Mouse (Mus musculus) ovary, adult 18-20 months (tissue): ENCODE results near the gene Siae.
A peak's percentile ranks its signal among the peaks of the same experiment; 100 is the strongest.

Experiments
- DNase-seq: peaks from one replicate; pipeline ENCODE4 v3.0.0; 2022; ENCODE audit warnings: low spot score, mixed read lengths

The Siae gene

DNA sequence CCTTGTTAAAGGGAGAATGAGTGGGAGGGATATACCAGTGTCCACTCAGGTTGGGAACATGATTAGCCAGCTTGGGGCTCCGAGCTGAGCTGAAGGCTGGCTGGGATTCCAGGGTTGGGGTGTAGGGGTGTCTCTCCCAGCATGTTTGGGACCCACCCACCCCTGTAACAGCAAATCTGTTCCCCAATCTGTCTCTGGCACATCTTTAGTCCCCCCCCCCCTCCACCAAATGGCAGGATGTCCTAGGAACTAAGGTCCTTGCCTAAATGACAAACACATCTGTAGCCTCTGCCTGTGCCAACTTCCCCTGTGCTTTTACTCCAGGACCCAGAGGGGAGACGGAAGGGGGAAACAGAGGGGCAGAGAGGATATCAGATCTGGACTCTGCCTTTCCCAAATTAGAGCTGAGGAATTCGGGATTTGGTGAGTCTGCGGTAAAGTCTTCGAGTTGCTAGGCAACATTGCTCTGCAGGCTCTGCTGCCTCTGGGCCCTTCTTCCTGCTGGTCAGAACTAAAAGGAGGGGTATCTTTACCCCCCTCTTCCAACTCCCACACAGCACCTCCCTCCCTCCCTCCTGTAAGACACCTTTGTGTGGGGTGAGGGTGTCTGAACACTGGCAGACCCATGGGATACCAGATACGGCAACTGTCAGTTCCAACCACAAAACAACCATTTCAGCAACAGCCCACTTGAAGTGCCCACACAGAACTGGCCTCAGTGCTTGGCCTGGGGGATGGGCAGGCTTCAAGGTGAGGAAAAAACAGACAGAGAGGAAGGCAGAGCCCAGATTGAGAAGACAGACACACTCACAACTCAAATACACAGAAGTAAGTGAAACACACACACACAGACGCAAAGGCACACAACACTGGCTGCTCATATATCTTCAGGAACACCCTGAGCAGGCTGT is at the start of gene Siae:
Gene Siae (plus strand): TSS at position 861 of the 911 bp plus-strand sequence.
- no peak for DNase-seq

DNA sequence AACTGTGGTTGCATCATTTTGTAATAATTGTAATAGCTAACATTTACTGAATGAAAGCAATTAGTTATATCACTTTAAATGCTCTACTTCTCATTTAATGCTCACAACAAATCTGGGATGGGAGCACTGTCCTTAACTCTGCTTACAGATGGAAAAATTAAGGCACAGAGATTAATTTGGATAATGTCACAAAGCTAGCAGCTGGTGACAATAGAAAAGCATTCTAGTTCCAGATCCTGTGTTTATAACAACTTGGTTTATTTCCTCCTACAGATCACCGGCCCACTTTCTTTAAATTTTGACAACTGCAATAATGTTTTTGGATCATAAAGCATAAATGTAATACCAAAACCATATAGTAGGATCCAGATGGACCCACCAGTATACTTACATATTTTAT is 49.5 kb upstream of the Siae start:
- DNase-seq, result no peak

DNA sequence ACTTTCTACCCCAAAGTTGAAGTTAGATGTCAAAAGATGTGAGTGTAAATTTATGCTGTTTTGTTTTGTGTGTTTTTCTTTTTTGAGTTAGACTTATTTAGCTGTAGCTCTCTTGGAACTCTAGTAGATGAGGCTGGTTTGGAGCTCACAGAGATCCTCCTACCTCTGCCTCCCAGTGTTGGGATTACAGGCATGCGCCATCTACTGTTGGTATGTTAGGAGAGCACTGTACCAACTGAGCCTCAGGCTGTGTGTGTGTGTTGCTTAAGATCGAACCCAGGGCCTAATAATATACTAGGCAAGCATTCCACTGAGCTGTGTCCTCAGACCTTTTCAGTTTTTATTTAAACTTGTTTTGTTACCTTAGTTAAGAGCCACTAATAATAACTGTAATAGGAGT is 43.4 kb upstream of the Siae start:
- no peak for DNase-seq

DNA sequence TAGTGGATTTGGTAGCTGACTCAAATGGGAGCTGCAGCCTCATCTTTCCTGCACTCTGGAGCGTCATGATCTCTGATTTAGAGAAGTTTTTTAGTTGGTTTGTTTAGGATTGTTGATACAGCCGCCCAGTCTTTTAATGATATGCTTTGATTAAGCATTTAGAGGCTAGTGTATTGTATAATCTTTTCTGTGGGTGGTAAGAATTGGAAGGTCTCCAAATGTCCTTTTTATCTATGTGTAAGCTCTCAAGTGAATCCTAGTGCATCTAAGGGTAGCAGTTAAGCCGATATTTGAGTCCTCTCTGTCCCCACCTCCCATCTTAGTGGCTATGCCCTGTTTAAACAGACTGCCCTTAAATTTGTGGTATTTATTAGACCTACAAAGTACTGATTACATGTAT is 41.0 kb upstream of the Siae start:
- no peak for DNase-seq

DNA sequence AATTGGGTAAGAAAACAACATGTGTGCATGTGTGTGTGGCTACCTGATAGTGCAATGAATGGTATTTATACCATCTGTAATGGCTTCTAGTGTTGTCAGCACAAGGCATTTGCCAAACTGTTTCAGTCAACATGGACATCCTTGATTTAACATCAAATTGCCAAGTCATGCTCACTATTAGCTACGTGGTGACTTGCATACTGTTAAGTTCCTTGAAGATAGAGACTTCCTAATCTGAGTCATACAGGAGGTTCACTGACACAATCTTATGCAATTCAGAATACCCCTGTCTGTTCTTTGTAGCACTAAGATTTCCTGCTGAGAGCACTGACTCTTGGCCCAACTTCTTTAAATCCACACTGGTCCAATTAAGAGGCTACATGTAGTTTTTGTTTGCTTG is 38.0 kb upstream of the Siae start:
- no peak for DNase-seq

DNA sequence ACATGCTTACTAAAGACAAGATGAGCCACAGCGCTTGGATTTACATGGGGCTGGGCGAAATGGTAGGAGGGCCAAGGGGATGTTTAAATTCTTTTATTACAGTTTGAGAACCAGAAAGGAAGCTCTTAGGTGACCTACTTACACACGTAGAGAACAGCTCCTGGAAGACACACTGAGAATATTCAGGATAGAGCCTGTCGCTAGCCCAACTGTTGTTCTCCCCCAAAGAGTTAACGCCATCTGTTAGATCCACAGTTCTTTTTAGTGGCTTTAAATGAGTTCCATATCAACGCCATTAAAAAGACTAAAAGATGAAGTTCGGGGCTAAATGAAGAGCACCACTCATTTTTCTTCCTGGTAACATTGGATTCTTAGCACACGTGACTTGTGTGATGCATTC is 36.5 kb upstream of the Siae start:
- no peak for DNase-seq

DNA sequence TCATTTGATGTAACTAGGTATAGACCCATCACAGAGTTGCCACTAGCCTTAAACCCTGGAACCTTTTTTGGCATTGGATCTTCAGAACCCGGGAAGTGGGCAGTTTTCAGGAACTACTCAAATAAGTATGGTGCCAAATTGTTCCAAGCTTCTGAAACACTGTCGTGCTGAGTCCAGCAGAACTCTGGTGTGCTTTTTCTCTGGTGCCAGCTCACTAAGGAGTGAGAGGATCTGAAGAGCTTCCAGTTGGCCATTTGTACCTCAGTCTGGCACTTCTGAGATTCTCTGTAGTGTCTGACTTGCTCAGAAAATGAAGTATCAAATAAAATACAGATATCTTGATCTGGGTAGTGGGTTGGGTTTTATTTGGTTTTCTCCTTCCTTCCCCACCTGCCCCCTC is 35.5 kb upstream of the Siae start:
- no peak for DNase-seq

DNA sequence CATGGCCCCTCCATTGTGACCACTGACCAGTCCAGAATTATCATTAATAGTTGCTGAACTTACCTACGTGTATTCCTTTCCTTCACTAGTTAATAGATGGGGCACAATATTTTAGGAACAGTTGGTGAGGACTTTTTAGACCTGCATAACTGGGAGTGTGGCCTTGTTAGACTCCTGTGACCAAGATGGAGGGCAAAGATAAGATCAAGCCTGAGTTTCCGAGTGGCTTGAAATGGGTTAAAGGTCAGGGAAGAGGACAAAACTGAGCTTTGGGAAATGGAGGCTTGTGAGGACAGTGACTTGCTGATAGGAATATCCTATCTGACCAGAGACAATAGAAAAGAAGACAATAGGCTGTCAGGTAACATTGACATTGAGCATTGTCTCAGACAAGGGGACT is 30.0 kb upstream of the Siae start:
- DNase-seq, result no peak

DNA sequence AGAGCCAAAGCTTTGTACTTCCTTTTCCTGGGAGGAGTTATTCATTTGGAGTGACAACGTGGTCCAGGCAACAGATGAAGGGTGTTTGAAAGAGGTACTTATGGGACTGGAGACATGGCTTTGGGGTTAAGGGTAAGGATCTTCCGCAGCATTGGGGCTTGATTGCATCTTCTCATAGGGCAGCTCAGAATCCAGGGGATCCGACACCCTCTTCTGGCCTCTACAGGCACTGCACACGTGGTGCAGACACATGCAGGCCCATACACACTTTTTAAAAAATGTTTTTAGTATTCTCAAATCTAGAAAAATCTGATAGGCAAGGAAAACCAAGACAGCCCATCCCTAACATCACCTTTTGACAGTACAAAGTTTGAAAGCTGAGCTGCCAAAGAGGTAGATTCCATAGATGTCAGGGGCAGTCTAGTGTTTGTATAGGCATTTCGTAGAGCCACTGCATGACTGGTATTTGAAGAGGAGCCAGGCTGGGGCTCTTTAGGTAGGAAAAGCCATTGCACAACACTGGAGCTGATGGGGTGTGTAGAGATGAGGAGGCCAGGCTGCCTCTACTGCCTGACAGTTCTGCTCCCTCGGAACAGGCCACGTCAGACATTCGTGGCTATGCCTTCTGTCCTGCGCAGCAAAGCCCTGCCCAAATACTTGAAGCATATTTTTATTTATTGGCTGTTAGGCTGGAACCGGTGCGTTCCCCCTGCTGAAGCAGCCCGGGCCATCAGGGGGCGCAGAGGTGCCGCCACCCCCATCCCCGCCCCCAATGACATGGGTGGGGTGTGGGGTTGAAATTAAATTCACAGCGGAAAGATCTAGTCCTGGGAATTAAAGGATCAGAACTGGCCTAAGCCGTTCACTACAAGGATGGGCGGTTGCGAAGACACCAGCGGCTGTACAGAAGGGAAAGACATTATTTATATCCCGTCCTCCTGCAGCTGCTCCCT is 28.8 kb upstream of the Siae start:
- no peak for DNase-seq

DNA sequence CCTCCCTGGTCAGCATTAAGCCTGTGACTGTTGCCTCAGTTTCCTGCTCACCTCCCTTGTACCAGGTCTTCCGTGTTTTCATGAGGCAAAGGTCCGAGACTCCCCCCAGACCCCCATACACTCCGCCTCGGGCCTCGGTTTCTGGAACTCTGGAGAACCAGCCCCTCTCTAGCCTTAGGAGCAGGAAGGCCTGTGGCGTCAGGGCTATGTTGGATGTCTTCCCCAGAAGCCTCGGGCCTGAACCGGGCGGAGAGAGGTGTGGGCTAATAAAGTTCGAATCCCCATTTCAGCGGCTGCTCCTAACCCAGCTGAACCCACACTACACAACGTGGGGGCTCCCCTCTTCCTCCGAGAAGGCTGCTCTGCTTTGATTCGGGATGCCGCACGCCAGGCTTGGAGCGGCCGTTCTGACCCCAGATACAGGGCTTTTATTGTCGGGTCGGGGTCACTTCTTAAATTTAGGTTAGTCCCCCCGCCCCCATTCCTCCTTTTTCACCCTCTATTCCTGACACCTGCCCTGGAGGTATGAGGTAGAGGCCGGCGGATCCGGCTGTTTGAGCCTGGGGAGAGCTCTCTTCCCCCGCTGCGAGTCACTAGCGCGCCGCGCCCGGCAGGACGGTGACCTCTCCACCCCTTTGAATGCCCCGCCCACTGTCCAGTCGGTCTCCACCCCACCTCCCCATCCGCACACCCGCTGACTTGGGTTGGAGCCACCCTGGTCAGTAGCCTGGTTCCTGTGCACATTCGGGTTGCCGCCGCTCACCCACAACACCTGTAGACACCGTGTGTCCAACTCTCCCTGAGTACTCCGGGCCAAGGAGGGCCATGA is 27.9 kb upstream of the Siae start, which contains the start of gene Esam:
Gene Esam (plus strand): TSS at position 683 of the 829 bp plus-strand sequence.
- DNase-seq, result peak; percentile 56

DNA sequence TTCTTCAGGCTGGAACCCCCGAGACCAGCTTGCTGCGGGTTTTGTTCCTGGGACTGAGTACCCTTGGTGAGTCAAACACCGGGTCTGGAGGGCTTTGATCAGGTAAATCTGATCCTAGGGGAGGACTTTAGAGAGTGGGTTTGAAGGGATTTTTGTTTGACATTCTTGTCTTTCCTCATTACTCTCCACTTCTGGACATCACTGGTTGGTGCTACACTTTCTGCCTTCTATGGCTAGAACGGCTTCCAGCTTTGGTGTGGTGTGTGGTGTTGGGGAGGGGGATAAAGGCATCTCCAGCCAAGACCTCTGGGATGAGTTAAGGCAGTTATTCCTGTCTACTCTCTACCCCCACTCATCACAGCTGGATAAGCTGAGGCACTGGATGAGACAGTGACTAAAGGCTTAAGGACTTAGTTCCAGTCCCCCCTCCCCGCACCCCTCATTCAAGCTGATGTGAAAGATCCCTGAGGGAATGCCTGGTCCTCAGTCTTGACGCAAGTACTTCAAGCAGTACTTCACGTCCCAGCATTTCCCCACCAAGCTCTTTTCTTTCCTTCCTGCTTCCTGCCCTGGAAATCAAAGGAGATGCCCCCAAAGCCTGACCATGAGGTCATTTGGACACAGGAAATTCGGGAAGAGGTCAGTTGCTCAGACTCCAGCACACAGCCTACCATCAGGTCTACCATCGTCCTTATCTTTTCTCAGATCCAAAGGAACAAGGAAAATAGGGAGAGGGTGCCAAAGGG is 27.1 kb upstream of the Siae start:
- no peak for DNase-seq

DNA sequence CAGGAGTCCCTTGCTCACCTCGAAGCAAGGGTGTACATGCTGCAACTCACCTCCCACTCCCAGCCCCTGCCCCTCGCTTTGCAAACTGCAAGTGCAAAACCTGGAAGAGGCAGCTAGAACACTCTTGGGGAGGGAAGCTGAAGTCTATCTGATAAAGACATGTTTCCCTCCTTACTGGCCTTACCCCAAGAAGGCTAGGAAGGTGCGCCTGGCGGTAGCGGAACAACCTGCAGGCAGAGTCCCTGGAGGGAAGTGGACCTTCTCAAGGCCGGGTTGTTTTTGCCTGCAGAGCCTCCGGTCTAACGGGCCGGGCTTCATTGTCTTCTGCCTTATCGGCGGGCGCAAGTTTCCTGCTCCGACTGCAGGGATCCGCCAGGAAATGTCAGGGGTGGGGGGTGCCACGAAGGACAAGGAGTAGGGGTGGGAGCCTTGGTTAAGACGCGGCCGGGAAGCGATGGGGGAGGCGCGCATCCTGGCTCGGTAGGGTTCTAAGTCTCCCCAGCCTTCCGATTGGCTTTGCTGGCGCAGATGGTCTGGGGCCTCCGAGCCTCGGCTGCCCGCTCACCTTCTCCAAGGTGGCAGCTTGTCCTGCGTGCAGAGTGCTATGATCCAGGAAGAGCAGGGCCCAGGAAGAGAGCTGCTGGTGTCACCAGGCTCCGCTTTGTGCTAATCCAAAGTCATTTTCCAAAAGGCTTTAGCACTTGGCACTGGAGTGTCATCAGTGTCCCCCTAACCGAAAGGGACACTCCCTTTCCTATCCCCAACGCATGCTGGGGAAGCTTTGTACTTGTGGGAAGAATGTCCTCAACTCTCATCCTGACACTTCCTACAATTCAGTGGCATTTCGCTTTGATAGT is 25.2 kb upstream of the Siae start:
- peak; percentile 47 for DNase-seq

DNA sequence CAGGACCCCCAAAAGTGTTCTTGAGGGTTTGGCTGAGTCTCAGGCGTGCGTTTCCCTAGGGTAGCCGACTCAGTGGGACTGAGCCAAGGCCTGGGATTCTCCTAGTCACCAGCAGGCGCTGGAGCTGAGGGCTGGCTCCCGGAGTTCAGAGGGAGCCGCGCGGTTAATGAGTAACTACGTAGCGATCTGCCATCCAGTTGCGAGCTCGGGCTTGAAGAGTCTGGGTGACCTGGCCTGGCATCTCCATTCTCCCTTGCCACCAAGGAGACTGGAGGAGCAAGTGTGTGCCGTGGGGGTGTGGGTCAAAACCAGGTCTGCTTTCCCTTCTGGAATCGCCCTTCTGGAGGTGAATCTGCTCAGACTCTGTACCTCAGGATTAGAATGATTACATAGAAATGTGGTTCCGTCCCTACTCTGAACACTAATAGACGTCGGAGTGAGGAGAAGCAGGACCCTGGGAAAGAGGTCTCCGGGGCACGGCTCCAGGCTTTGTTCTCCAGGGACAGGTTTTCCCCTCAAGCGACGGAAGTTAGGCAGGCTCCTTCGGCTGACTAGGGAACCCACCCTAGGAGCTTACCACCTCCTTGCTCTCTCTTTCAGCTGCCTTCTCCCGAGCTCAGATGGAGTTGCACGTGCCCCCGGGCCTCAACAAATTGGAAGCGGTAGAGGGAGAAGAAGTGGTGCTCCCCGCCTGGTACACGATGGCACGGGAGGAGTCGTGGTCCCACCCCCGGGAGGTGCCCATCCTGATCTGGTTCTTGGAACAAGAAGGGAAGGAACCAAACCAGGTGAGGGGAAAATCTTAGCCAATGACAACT is 24.4 kb upstream of the Siae start:
- no peak for DNase-seq

DNA sequence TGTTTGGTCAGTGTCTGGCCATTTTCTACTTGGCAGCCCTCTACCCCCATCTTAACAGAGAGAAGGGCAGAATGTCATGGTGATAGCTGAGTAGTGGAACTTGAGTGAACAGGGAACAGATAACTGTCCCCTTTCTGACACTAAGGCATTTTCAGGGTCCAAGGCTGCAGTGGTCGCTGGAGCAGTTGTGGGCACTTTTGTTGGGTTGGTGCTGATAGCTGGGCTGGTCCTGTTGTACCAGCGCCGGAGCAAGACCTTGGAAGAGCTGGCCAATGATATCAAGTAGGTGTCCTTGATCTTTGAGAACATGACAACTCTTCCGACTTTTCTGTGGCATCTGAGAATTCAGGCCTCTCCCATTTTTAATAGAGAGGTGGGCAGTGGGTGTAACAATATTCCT is 18.6 kb upstream of the Siae start:
- no peak for DNase-seq

DNA sequence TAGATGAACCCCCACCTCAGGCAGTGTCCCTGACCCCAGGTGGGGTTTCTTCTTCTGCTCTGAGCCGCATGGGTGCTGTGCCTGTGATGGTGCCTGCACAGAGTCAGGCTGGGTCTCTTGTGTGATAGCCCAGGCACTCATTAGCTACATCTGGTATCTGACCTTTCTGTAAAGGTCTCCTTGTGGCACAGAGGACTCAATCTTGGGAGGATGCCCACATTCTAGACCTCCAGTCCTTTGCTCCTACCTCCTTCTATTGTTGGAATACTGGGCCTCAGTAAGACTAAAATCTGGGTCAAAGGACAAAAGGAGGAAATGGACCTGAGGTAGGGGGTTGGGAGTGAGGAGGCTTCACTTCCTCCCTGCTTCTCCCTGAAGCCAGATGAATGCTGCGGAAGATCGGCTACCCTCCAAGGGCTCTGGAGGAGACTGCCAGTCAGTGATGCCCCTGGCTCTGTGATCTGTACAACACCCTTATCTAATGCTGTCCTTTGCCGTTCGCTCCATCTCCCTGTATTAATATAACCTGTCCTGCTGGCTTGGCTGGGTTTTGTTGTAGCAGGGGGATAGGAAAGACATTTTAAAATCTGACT is 17.7 kb upstream of the Siae start:
- DNase-seq, result no peak

DNA sequence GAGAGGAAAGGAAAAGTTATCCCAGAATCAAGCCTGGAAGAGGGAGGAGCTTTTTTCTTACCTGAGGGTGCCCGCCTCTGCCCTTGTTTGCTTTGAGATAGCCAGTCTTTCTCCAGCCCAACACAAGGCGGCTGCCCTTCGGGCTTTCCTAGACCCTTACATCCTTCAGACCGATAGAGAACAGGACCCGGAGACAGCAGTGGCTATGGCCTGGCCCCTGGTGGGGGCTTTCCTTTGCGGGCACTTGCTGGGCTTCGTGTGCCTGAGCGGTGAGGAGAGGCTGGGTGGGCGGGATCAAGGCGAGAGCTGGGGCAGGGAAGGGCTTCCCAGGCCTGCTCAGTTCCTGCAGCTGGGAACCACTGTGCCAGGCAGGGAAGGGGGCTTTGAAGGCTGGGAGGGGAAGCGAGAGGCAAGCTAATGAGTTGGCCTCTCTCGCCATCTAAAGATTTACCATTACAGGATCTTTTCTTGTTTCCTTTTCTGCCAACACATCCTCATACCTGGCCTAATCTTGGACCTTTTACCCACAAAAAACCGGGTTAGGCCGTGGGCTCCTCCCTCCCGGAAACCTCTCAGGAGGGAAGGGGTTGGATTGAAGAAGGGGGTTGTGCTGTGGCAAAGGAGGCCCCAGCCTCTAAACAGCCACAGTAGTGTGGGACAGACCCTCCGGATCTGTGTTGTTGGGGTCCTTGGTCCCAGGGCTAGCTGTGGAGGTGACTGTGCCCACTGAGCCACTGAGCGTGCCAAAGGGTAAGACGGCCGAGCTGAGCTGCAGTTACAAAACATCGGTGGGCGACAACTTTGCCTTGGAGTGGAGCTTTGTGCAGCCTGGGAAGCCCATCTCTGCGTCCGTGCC is 16.1 kb upstream of the Siae start, which contains the start of gene Vsig2:
Gene Vsig2 (plus strand): TSS at position 86 of the 856 bp plus-strand sequence.
- DNase-seq, result no peak

DNA sequence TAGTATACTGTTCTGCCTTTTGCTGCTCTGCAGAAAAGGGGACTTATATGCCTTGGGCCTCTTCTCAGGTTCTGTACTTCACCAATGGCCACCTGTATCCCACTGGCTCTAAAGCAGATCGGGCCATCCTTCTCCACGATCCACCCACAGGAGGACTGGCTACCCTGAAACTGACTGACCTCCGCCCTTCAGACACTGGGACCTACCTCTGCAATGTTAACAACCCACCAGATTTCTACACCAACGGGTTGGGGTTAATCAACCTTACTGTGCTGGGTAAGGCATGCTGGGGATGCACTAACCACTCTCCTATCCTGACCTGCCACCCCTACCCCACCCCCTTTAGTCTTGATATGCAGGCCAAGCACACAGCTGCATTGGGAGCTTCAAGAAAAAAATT is 15.3 kb upstream of the Siae start:
- DNase-seq, result no peak
